8 mouse cellular contexts compared by ENCODE assay signal in genomic region chrX:102504644-102505481, GRCm38 (mm10). TPM values are rescaled to one million over a fixed set of nuclear protein-coding genes. Genes with fewer than 3 reads are reported as not detected.
DNase-seq lines count a peak whose midpoint lies in the region; ATAC-seq and TF ChIP-seq lines count a peak whose summit lies in the region.

Gene Hdac8 (minus strand): TSS chrX:102505359.

- peak; percentile 78 for ATAC-seq in embryonic facial prominence, embryonic 15.5 days (ENCODE audit: insufficient number of reproducible peaks, low FRiP score, low TSS enrichment, low read depth)
- ATAC-seq in kidney, embryonic 14.5 days (ENCODE audit: low FRiP score, low TSS enrichment): peak; percentile 89
- peak; percentile 90 for ATAC-seq in limb, embryonic 14.5 days (ENCODE audit: low FRiP score, low read depth)
- peak; percentile 93 for ATAC-seq in midbrain, embryonic 16.5 days

- TF ChIP-seq CTCF in bone marrow, adult 2 months (IDR thresholded peaks at IDR 0.05; ENCODE audit: control insufficient read depth, insufficient read depth, low read length): no peak

- no peak for TF ChIP-seq POLR2A in bone marrow, adult 2 months (IDR thresholded peaks at IDR 0.05; ENCODE audit: borderline replicate concordance, control insufficient read depth, low read depth, low read length)
- no peak for TF ChIP-seq POLR2A in limb, embryonic 14.5 days (IDR thresholded peaks at IDR 0.05; ENCODE audit: borderline replicate concordance, extremely low read depth, insufficient read depth, insufficient read length)

- WGBS in bone marrow, adult 2 months: 15% methylated on average over 27 of the region's 27 CpGs
- 15% methylated on average over 27 of the region's 27 CpGs for WGBS in embryonic facial prominence, embryonic 15.5 days
- 24% methylated on average over 27 of the region's 27 CpGs for WGBS in heart, embryonic 10.5 days
- WGBS in kidney, embryonic 14.5 days: 21% methylated on average over 27 of the region's 27 CpGs
- WGBS in limb, embryonic 14.5 days: 21% methylated on average over 27 of the region's 27 CpGs
- WGBS in midbrain, embryonic 16.5 days: 14% methylated on average over 20 of the region's 27 CpGs

- H3K27ac ChIP-seq in bone marrow, adult 2 months (ENCODE audit: control insufficient read depth, insufficient read depth, low read depth, low read length, poor library complexity): no peak within 1 kb of the TSS
- 0 out of 2 replicates have a peak within 1 kb of the TSS, but pooled peaks have one; percentile 34 for H3K27ac ChIP-seq in embryonic facial prominence, embryonic 15.5 days (replicated peaks)
- H3K27ac ChIP-seq in heart, embryonic 10.5 days: peak within 1 kb of the TSS; percentile 72
- H3K27ac ChIP-seq in kidney, embryonic 14.5 days (ENCODE audit: low read depth, low read length): no peak within 1 kb of the TSS
- H3K27ac ChIP-seq in limb, embryonic 14.5 days (replicated peaks; ENCODE audit: low read depth, low read length): 0 out of 2 replicates have a peak within 1 kb of the TSS, but pooled peaks have one; percentile 19
- H3K27ac ChIP-seq in midbrain, embryonic 16.5 days (ENCODE audit: low read length): peak within 1 kb of the TSS; percentile 69; the same call in 1 of the 2 replicates

- peak within 1 kb of the TSS; percentile 75 for H3K4me3 ChIP-seq in bone marrow, adult 2 months (replicated peaks; ENCODE audit: control insufficient read depth, low read depth, low read length)
- H3K4me3 ChIP-seq in embryonic facial prominence, embryonic 15.5 days (replicated peaks): peak within 1 kb of the TSS; percentile 56
- H3K4me3 ChIP-seq in heart, embryonic 10.5 days: peak within 1 kb of the TSS; percentile 62
- H3K4me3 ChIP-seq in kidney, embryonic 14.5 days (ENCODE audit: low read length): peak within 1 kb of the TSS; percentile 49
- H3K4me3 ChIP-seq in limb, embryonic 14.5 days (replicated peaks; ENCODE audit: low read length): peak within 1 kb of the TSS; percentile 50
- H3K4me3 ChIP-seq in midbrain, embryonic 16.5 days (ENCODE audit: low read depth, low read length): peak within 1 kb of the TSS; percentile 52

- no peaks in the 10 kb centered on the region for H3K36me3 ChIP-seq in embryonic facial prominence, embryonic 15.5 days
- no peaks in the 10 kb centered on the region for H3K36me3 ChIP-seq in heart, embryonic 10.5 days
- H3K36me3 ChIP-seq in kidney, embryonic 14.5 days (ENCODE audit: control insufficient read depth, insufficient read depth, low read length): no peaks in the 10 kb centered on the region
- no peaks in the 10 kb centered on the region for H3K36me3 ChIP-seq in limb, embryonic 14.5 days (ENCODE audit: control insufficient read depth, insufficient read depth, low read length)
- no peaks in the 10 kb centered on the region for H3K36me3 ChIP-seq in midbrain, embryonic 16.5 days (ENCODE audit: control insufficient read depth, insufficient read depth, low read length)

- DNase-seq in B cell, adult 2 months: peak; percentile 57 to 59
- DNase-seq in heart, embryonic 10.5 days (ENCODE audit: low spot score): peak; percentile 76
- DNase-seq in limb, embryonic 14.5 days (ENCODE audit: low spot score): peak; percentile 49
- DNase-seq in spleen, postnatal 10 days (ENCODE audit: low spot score in 2 of 2): peak; percentile 38 to 51

- H3K9ac ChIP-seq in embryonic facial prominence, embryonic 15.5 days: peak within 1 kb of the TSS; percentile 18
- H3K9ac ChIP-seq in kidney, embryonic 14.5 days (ENCODE audit: low read depth, low read length): peak within 1 kb of the TSS; percentile 44; the same call in 1 of the 2 replicates
- H3K9ac ChIP-seq in limb, embryonic 14.5 days (ENCODE audit: low read depth, low read length, severe bottlenecking): peak within 1 kb of the TSS; percentile 47
- H3K9ac ChIP-seq in midbrain, embryonic 16.5 days (ENCODE audit: low read depth, low read length): peak within 1 kb of the TSS; percentile 59

- no peaks in the 10 kb centered on the region for H3K9me3 ChIP-seq in embryonic facial prominence, embryonic 15.5 days (replicated peaks)
- H3K9me3 ChIP-seq in heart, embryonic 10.5 days: no peaks in the 10 kb centered on the region
- H3K9me3 ChIP-seq in kidney, embryonic 14.5 days (ENCODE audit: control insufficient read depth, low read length): no peaks in the 10 kb centered on the region
- H3K9me3 ChIP-seq in limb, embryonic 14.5 days (ENCODE audit: control insufficient read depth, low read length): no peaks in the 10 kb centered on the region
- H3K9me3 ChIP-seq in midbrain, embryonic 16.5 days (replicated peaks; ENCODE audit: control insufficient read depth, low read length, poor library complexity, severe bottlenecking): no peaks in the 10 kb centered on the region

- H3K27me3 ChIP-seq in embryonic facial prominence, embryonic 15.5 days: 0 out of 2 replicates have a peak, but pooled peaks cover 5% of the 10 kb centered on the region
- peaks cover 13% of the 10 kb centered on the region; the same call in 1 of the 2 replicates for H3K27me3 ChIP-seq in heart, embryonic 10.5 days (ENCODE audit: insufficient read depth, poor library complexity, severe bottlenecking)
- no peaks in the 10 kb centered on the region for H3K27me3 ChIP-seq in kidney, embryonic 14.5 days (ENCODE audit: control insufficient read depth, insufficient read depth, low read length)
- H3K27me3 ChIP-seq in limb, embryonic 14.5 days (ENCODE audit: control insufficient read depth, insufficient read depth, low read length): no peaks in the 10 kb centered on the region
- peaks cover 8% of the 10 kb centered on the region for H3K27me3 ChIP-seq in midbrain, embryonic 16.5 days (ENCODE audit: control insufficient read depth, insufficient read depth, low read depth, low read length)

- no peaks in the 10 kb centered on the region for H3K4me1 ChIP-seq in bone marrow, adult 2 months (ENCODE audit: control insufficient read depth, insufficient read depth, low read length)
- H3K4me1 ChIP-seq in embryonic facial prominence, embryonic 15.5 days: no peaks in the 10 kb centered on the region
- no peaks in the 10 kb centered on the region for H3K4me1 ChIP-seq in heart, embryonic 10.5 days
- H3K4me1 ChIP-seq in kidney, embryonic 14.5 days (ENCODE audit: control insufficient read depth, insufficient read depth, low read length): no peaks in the 10 kb centered on the region
- H3K4me1 ChIP-seq in limb, embryonic 14.5 days (ENCODE audit: control insufficient read depth, insufficient read depth, low read length): no peaks in the 10 kb centered on the region
- peaks cover 2% of the 10 kb centered on the region; the same call in 1 of the 2 replicates for H3K4me1 ChIP-seq in midbrain, embryonic 16.5 days (ENCODE audit: control insufficient read depth, insufficient read depth, low read length)

- H3K4me2 ChIP-seq in embryonic facial prominence, embryonic 15.5 days (replicated peaks): peak within 1 kb of the TSS; percentile 50
- peak within 1 kb of the TSS; percentile 47 for H3K4me2 ChIP-seq in kidney, embryonic 14.5 days (replicated peaks; ENCODE audit: low read depth, low read length)
- H3K4me2 ChIP-seq in limb, embryonic 14.5 days (replicated peaks; ENCODE audit: low read depth, low read length, severe bottlenecking): peak within 1 kb of the TSS; percentile 56
- H3K4me2 ChIP-seq in midbrain, embryonic 16.5 days (ENCODE audit: low read length): peak within 1 kb of the TSS; percentile 59

RNA-seq across cellular contexts. Expression of gene Hdac8, which starts in this region (rescaled TPM):
- polyA plus RNA-seq in bone marrow, adult 2 months (2011; ENCODE audit: insufficient read depth, insufficient read length, low replicate concordance, missing spikeins): 8.5 and 10.4 TPM in 2 replicates
- polyA plus RNA-seq in embryonic facial prominence, embryonic 15.5 days (2015; fragmentation: Nextera tagmentation; extraction: Ambion mirVana): 11.7 and 13.1 TPM in 2 replicates
- polyA plus RNA-seq in heart, embryonic 10.5 days (2016; fragmentation: Nextera tagmentation; extraction: Ambion mirVana): 4.8 and 6.2 TPM in 2 replicates
- polyA plus RNA-seq in kidney, embryonic 14.5 days (2014; fragmentation: Nextera tagmentation; extraction: Ambion mirVana): 3.2 and 4.3 TPM in 2 replicates
- 13.5 and 16.1 TPM in 2 replicates for polyA plus RNA-seq in limb, embryonic 14.5 days (2012; rRNA removed)
- polyA plus RNA-seq in limb, embryonic 14.5 days (2014; fragmentation: Nextera tagmentation; extraction: Ambion mirVana): 2.7 and 5.0 TPM in 2 replicates
- polyA plus RNA-seq in midbrain, embryonic 16.5 days (2015; fragmentation: Nextera tagmentation; extraction: Ambion mirVana): 8.3 and 8.5 TPM in 2 replicates

Comparison
In these comparisons a context has a peak if more than half of its experiments do, and no peak if none do; other contexts are left out.
1. H3K27ac ChIP-seq: peak in embryonic facial prominence, embryonic 15.5 days (single experiment), heart, embryonic 10.5 days (single experiment), limb, embryonic 14.5 days (single experiment) and midbrain, embryonic 16.5 days (single experiment); none in bone marrow, adult 2 months (single experiment) and kidney, embryonic 14.5 days (single experiment).
2. Peak in every context shown above with its lines, with median percentiles within 50 percentile points of each other: DNase-seq, H3K4me3 ChIP-seq, ATAC-seq, H3K4me2 ChIP-seq and H3K9ac ChIP-seq.